Mouse (Mus musculus): ENCODE data around the gene Prkce.

- TF ChIP-seq ZNF384 (IDR thresholded peaks at IDR 0.05; ENCODE audit: low read depth, low read length): no peak
- TF ChIP-seq HCFC1 (IDR thresholded peaks at IDR 0.05; ENCODE audit: borderline replicate concordance, insufficient read depth, low read length): no peak
These were observed 82.2 kb downstream of the Prkce start for GRCm38 (mm10) chr17:86249499-86250405.
